Mouse (Mus musculus) spleen, adult 10 weeks (tissue): ENCODE data around the gene Entpd2. TPM values are rescaled to one million over a fixed set of nuclear protein-coding genes. Genes with fewer than 3 reads are reported as not detected.

Experiments used
- polyA plus RNA-seq: library from polyadenylated mRNA; stranded (reverse); fragments of 350-450 nt; fragmentation: Illumina TruSeq; extraction: RNeasy Lipid Tissue Mini Kit (QIAGEN cat#74804); gene quantifications from one replicate; pipeline ENCODE4 v1.2.3, GENCODE M21; 2015; ENCODE audit warnings: low replicate concordance; ENCODE audit not compliant: insufficient read depth

Gene Entpd2
- polyA plus RNA-seq, result 1.2 TPM

GRCm38 (mm10) chr2:25395721-25396596 is at the start of gene Entpd2:
TSS of gene Entpd2 (plus strand) at chr2:25395874.

GRCm38 (mm10) chr2:25356208-25357079 is 39.2 kb upstream of the Entpd2 start, which contains the start of gene Dpp7:
TSS of gene Dpp7 (minus strand) at chr2:25356359.

DNA sequence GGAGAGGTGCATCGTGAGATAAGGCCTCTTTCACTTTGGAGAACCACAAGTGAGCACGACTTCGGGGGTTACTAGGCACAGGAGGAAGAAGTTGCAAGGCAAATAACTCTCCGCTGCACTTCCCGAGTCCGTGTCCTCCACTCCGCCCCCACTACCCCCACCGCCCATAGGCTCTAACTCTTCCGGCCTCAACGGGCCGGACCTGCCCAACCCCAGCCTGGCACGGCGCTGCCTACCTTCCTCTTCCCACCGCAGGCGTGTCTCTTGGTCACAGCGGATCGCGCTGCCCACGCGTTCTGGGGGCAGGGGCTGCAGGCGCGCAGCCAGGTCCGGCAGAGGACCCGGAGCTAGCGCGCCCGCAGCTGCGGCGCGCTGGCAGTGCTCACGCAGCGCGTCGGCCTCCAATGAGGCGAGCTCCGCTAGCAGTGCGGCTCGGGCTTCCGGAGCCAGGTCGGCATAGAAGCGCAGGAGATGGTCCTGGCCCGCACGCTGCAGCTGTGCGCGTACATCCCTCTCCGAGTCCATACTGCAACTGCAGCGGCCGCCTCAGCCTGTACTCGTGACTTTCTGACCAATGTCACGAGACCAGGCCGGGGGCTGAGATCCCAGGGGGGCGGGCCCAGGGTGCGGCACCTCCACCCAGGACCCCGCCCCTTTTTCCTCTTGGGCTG is 30.4 kb upstream of the Entpd2 start, which contains the start of gene Uap1l1:
Gene Uap1l1 (minus strand): TSS at position 592 of the 671 bp plus-strand sequence.

DNA sequence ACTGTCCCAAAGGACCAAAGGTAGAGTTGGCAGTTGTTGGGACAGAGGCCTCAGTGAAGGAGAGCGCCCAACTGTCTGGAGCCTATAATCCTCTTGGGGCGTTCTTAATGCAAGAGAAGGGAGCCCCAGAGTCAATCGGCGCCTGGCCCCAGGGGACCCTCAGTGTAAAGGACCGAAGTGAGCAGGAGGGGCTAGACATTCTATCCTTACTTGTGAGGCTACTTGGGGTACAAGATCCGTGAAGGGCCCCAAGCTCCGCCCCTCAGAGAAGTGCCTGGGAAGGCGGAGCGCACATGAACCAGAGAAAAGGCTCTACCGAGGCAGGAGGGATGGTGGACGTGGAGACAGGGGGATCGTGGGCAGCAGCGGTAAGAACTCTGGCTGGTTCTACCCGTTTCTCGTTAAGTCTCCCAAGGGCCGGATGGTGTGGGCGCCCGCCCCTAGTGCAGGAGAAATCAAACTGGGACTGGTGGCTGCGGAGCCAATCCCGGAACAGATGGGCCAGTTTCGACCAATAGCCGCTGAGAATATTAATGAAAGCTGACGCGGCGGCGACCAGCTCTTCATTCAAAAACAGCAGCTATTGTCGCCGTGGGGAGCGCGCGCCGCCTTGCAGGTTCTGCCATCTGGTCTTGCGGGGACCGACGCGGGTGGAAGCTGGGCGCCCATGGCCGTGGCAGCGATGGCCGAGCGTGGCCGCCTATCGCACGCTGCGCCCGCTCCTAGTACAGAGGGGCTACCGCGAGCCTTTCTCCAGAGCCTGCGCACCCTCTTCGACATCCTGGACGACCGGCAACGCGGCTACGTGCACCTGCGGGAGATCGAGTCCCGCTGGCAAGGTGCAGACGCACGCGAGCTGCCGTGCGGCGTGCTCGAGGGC is 23.7 kb upstream of the Entpd2 start, which contains the start of gene Sapcd2:
Gene Sapcd2 (plus strand): TSS at position 558 of the 880 bp plus-strand sequence.

GRCm38 (mm10) chr2:25399051-25399450 is 3.4 kb downstream of the Entpd2 start, which contains the start of gene Npdc1:
TSS of gene Npdc1 (plus strand) at chr2:25399351.

DNA sequence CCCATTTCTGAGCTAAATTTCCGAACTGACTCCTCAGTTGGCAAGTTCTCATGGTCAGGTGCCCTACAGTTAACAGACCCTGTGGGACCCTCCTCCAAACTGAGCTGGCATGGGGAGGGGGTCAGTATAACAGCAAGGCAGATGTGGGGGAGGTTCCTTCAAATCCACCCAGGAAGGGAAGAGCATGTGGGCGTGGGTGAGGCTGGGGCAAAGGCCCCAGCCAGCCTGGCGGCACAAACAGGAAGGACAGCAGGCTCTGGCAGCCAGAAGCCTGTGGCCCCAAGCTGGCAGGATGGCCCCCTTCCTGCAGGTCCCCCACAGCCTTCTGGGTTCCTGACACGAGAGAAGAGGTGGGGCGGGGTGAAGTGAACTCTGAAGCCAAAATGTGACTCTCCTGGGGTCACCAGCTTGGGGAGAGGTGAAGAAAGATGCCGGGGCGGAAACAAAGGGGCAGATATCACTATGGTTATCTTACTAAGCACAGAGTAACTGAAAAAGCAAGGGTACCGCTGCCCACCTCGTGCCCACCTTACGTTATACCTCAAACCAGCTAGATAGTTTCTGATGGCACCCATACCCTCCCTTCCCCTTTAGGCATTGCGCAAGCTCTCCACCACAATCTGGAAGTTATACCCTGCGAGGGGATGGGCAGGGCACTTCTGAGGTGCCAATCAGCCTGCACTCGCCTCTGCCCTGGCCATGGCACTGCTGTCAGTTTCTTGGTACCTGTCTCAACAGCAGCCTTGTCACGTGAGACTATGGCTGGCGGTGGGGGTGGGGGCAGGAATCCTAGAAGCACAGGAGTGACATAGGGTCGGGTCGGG is 27.1 kb downstream of the Entpd2 start, which contains the start of gene Fut7:
Gene Fut7 (plus strand): TSS at position 681 of the 824 bp plus-strand sequence.

GRCm38 (mm10) chr2:25428442-25429236 is 33.0 kb downstream of the Entpd2 start, which contains the start of gene Abca2:
TSS of gene Abca2 (plus strand) at chr2:25428703.

Other genes starting within 250 kb of the Entpd2 start
- gene Nrarp, start 215.1 kb upstream of the Entpd2 start, polyA plus RNA-seq, result 4.6 TPM
- 31.7 TPM for gene Tor4a, start 199.0 kb upstream of the Entpd2 start, polyA plus RNA-seq
- 52.5 TPM for gene Nelfb, start 184.4 kb upstream of the Entpd2 start, polyA plus RNA-seq
- not detected for gene Stpg3, start 181.2 kb upstream of the Entpd2 start, polyA plus RNA-seq
- gene Fam166a, start 177.1 kb upstream of the Entpd2 start, polyA plus RNA-seq, result not detected
- gene Tubb4b, start 171.2 kb upstream of the Entpd2 start, polyA plus RNA-seq, result 108 TPM
- gene Slc34a3, start 161.5 kb upstream of the Entpd2 start, polyA plus RNA-seq, result not detected
- not detected for gene Rnf224, start 159.1 kb upstream of the Entpd2 start, polyA plus RNA-seq
- gene Rnf208, start 153.6 kb upstream of the Entpd2 start, polyA plus RNA-seq, result 0.18 TPM
- not detected for gene Cysrt1, start 153.4 kb upstream of the Entpd2 start, polyA plus RNA-seq
- 8.7 TPM for gene AL732309.1, start 149.0 kb upstream of the Entpd2 start, polyA plus RNA-seq
- 3.6 TPM for gene Tmem203, start 140.4 kb upstream of the Entpd2 start, polyA plus RNA-seq
- 5.7 TPM for gene Tprn, start 133.3 kb upstream of the Entpd2 start, polyA plus RNA-seq
- 30.6 TPM for gene Ssna1, start 123.4 kb upstream of the Entpd2 start, polyA plus RNA-seq
- 58.0 TPM for gene Anapc2, start 123.4 kb upstream of the Entpd2 start, polyA plus RNA-seq
- gene Tmem210, start 107.7 kb upstream of the Entpd2 start, polyA plus RNA-seq, result not detected
- not detected for gene Lrrc26, start 106.0 kb upstream of the Entpd2 start, polyA plus RNA-seq
- not detected for gene Grin1, start 76.7 kb upstream of the Entpd2 start, polyA plus RNA-seq
- gene Man1b1, start 63.5 kb upstream of the Entpd2 start, polyA plus RNA-seq, result 62.7 TPM
- gene Dpp7, start 39.5 kb upstream of the Entpd2 start, polyA plus RNA-seq, result 30.6 TPM
- gene Uap1l1, start 30.2 kb upstream of the Entpd2 start, polyA plus RNA-seq, result 14.4 TPM
- 0.75 TPM for gene Sapcd2, start 23.6 kb upstream of the Entpd2 start, polyA plus RNA-seq
- 12.1 TPM for gene Npdc1, start 3.5 kb downstream of the Entpd2 start, polyA plus RNA-seq
- gene Fut7, start 27.4 kb downstream of the Entpd2 start, polyA plus RNA-seq, result 1.4 TPM
- gene Abca2, start 32.8 kb downstream of the Entpd2 start, polyA plus RNA-seq, result 17.7 TPM
- gene Clic3, start 61.0 kb downstream of the Entpd2 start, polyA plus RNA-seq, result not detected
- gene Paxx, start 65.2 kb downstream of the Entpd2 start, polyA plus RNA-seq, result 33.9 TPM
- not detected for gene Ptgds, start 74.2 kb downstream of the Entpd2 start, polyA plus RNA-seq
- gene Lcn12, start 98.0 kb downstream of the Entpd2 start, polyA plus RNA-seq, result not detected
- gene Fbxw5, start 104.9 kb downstream of the Entpd2 start, polyA plus RNA-seq, result 33.4 TPM
- 0.72 TPM for gene C8g, start 105.8 kb downstream of the Entpd2 start, polyA plus RNA-seq
- 24.0 TPM for gene Traf2, start 151.1 kb downstream of the Entpd2 start, polyA plus RNA-seq
- 41.3 TPM for gene Edf1, start 162.0 kb downstream of the Entpd2 start, polyA plus RNA-seq
- gene Mamdc4, start 179.0 kb downstream of the Entpd2 start, polyA plus RNA-seq, result 0.43 TPM
- 21.0 TPM for gene Phpt1, start 179.3 kb downstream of the Entpd2 start, polyA plus RNA-seq
- gene Ajm1, start 185.9 kb downstream of the Entpd2 start, polyA plus RNA-seq, result 0.72 TPM
- 59.4 TPM for gene Rabl6, start 212.6 kb downstream of the Entpd2 start, polyA plus RNA-seq
- not detected for gene Ccdc183, start 221.8 kb downstream of the Entpd2 start, polyA plus RNA-seq
- 14.0 TPM for gene Tmem141, start 226.1 kb downstream of the Entpd2 start, polyA plus RNA-seq
- 205 TPM for gene Fcna, start 232.2 kb downstream of the Entpd2 start, polyA plus RNA-seq